ENCODE assay signal across 16 mouse cellular contexts in genomic region chr19:57009653-57010052, GRCm38 (mm10). TPM values are rescaled to one million over a fixed set of nuclear protein-coding genes. Genes with fewer than 3 reads are reported as not detected.
"Had no signal": no experiment of that assay in that cellular context is flagged by ENCODE, and none has a peak within 500 bp of the region (broad histone marks: within the 10 kb centered on the region; RNA-seq: fewer than 3 reads in every experiment).

No protein-coding gene starts in this region.

- H3K27ac ChIP-seq: kidney, postnatal 0 days; limb, embryonic 13.5 days; liver, embryonic 14.5 days; midbrain, embryonic 10.5 days; neural tube, embryonic 12.5 days; stomach, embryonic 15.5 days had no signal

- H3K4me3 ChIP-seq: limb, embryonic 13.5 days; midbrain, embryonic 10.5 days; neural tube, embryonic 12.5 days; stomach, embryonic 15.5 days had no signal

- H3K4me2 ChIP-seq: limb, embryonic 13.5 days; neural tube, embryonic 12.5 days; stomach, embryonic 15.5 days had no signal

- DNase-seq: kidney, adult 9 months; layer of hippocampus, postnatal 36 days; lung, adult 18-20 months; midbrain, embryonic 14.5 days; retina, postnatal 1 day; right cerebral cortex, postnatal 4 days; thymus, postnatal 36 days had no signal

- H3K9me3 ChIP-seq: limb, embryonic 13.5 days; midbrain, embryonic 10.5 days; neural tube, embryonic 12.5 days; stomach, embryonic 15.5 days had no signal

- H3K9ac ChIP-seq: limb, embryonic 13.5 days; liver, embryonic 14.5 days; neural tube, embryonic 12.5 days; stomach, embryonic 15.5 days had no signal

- H3K27me3 ChIP-seq: stomach, embryonic 15.5 days had no signal

- H3K36me3 ChIP-seq: limb, embryonic 13.5 days; midbrain, embryonic 10.5 days; neural tube, embryonic 12.5 days; stomach, embryonic 15.5 days had no signal

RNA-seq across cellular contexts. Expression of gene Afap1l2, which starts 1.6 kb away (rescaled TPM):
- total RNA-seq: megakaryocyte progenitor cell, adult 5-6 weeks; monocyte, adult 5-6 weeks; neutrophil, adult 5-6 weeks had no signal
